11 mouse cellular contexts compared by ENCODE assay signal in genomic region chr12:76479174-76479573, GRCm38 (mm10). TPM values are rescaled to one million over a fixed set of nuclear protein-coding genes. Genes with fewer than 3 reads are reported as not detected.
A peak's percentile ranks its signal among the peaks of the same experiment; 100 is the strongest.
DNase-seq lines count a peak whose midpoint lies in the region; ATAC-seq and TF ChIP-seq lines count a peak whose summit lies in the region.
"Had no signal": no experiment of that assay in that cellular context is flagged by ENCODE, and none has a peak within 500 bp of the region (broad histone marks: within the 10 kb centered on the region; RNA-seq: fewer than 3 reads in every experiment).

No protein-coding gene starts in this region.

- no peak overlapping the region; the same call in 1 of the 2 replicates for H3K4me3 ChIP-seq in kidney, postnatal 0 days (replicated peaks; ENCODE audit: low read depth, low read length)
- H3K4me3 ChIP-seq in embryonic facial prominence, embryonic 15.5 days (replicated peaks), result no peak overlapping the region
- H3K4me3 ChIP-seq in limb, embryonic 15.5 days, result no peak overlapping the region
- H3K4me3 ChIP-seq: hindbrain, embryonic 12.5 days had no signal

- ATAC-seq in kidney, postnatal 0 days (replicated peaks; ENCODE audit: low FRiP score, low read depth), result no peak
- no peak for ATAC-seq in embryonic facial prominence, embryonic 15.5 days (ENCODE audit: insufficient number of reproducible peaks, low FRiP score, low TSS enrichment, low read depth)
- ATAC-seq in limb, embryonic 15.5 days (ENCODE audit: insufficient number of reproducible peaks, low FRiP score, low TSS enrichment, low read depth), result no peak

- WGBS in kidney, postnatal 0 days, result 55% methylated on average over 5 of the region's 5 CpGs
- WGBS in embryonic facial prominence, embryonic 15.5 days, result 48% methylated on average over 5 of the region's 5 CpGs
- 57% methylated on average over 5 of the region's 5 CpGs for WGBS in limb, embryonic 15.5 days

- no peaks in the 10 kb centered on the region for H3K27me3 ChIP-seq in kidney, postnatal 0 days (ENCODE audit: insufficient read depth, low read length)
- H3K27me3 ChIP-seq in embryonic facial prominence, embryonic 15.5 days, result no peaks in the 10 kb centered on the region
- no peaks in the 10 kb centered on the region for H3K27me3 ChIP-seq in limb, embryonic 15.5 days
- H3K27me3 ChIP-seq: hindbrain, embryonic 12.5 days had no signal

- H3K4me2 ChIP-seq in kidney, postnatal 0 days (ENCODE audit: low read length), result peak overlapping the region; percentile 21; the same call in 1 of the 2 replicates
- no peak overlapping the region for H3K4me2 ChIP-seq in embryonic facial prominence, embryonic 15.5 days (replicated peaks)
- peak overlapping the region; percentile 15 for H3K4me2 ChIP-seq in limb, embryonic 15.5 days
- H3K4me2 ChIP-seq: hindbrain, embryonic 12.5 days had no signal

- no peaks in the 10 kb centered on the region for H3K36me3 ChIP-seq in kidney, postnatal 0 days (ENCODE audit: insufficient read depth, low read length)
- no peaks in the 10 kb centered on the region for H3K36me3 ChIP-seq in embryonic facial prominence, embryonic 15.5 days
- no peaks in the 10 kb centered on the region for H3K36me3 ChIP-seq in limb, embryonic 15.5 days
- H3K36me3 ChIP-seq: hindbrain, embryonic 12.5 days had no signal

- H3K27ac ChIP-seq in kidney, postnatal 0 days, result peak overlapping the region; percentile 25; the same call in 1 of the 2 replicates
- peak overlapping the region; percentile 48; the same call in 1 of the 2 replicates for H3K27ac ChIP-seq in embryonic facial prominence, embryonic 15.5 days (replicated peaks)
- peak overlapping the region; percentile 23; the same call in 1 of the 2 replicates for H3K27ac ChIP-seq in limb, embryonic 15.5 days
- H3K27ac ChIP-seq: hindbrain, embryonic 12.5 days; macrophage had no signal

- 0 out of 2 replicates have a peak, but pooled peaks cover 5% of the 10 kb centered on the region for H3K4me1 ChIP-seq in kidney, postnatal 0 days (replicated peaks; ENCODE audit: insufficient read depth, low read length)
- H3K4me1 ChIP-seq in embryonic facial prominence, embryonic 15.5 days, result peaks cover 14% of the 10 kb centered on the region
- peaks cover 25% of the 10 kb centered on the region for H3K4me1 ChIP-seq in limb, embryonic 15.5 days
- H3K4me1 ChIP-seq: hindbrain, embryonic 12.5 days had no signal

- peak; percentile 35; the same call in 1 of the 2 replicates for TF ChIP-seq CTCF in kidney, postnatal 0 days (IDR thresholded peaks at IDR 0.05; ENCODE audit: low read depth)

- no peak overlapping the region for H3K9ac ChIP-seq in kidney, postnatal 0 days (ENCODE audit: low read depth, low read length)
- no peak overlapping the region for H3K9ac ChIP-seq in embryonic facial prominence, embryonic 15.5 days
- no peak overlapping the region for H3K9ac ChIP-seq in limb, embryonic 15.5 days
- H3K9ac ChIP-seq: hindbrain, embryonic 12.5 days had no signal

- no peak for DNase-seq in kidney, postnatal 0 days (ENCODE audit: low spot score)
- no peak for DNase-seq in kidney, adult 9 months
- DNase-seq in brain, adult 2 months (ENCODE audit: low read depth, low spot score), result peak; percentile 38
- no peak for DNase-seq in thymus, postnatal 14 days
- DNase-seq in right cerebral cortex, adult 2 months (ENCODE audit: low spot score in 2 of 2), result no peak
- DNase-seq: cerebellum, adult 9-11 months; kidney, postnatal 36 days had no signal

- no peaks in the 10 kb centered on the region for H3K9me3 ChIP-seq in kidney, postnatal 0 days (replicated peaks; ENCODE audit: low read length)
- H3K9me3 ChIP-seq in embryonic facial prominence, embryonic 15.5 days (replicated peaks), result no peaks in the 10 kb centered on the region
- H3K9me3 ChIP-seq in limb, embryonic 15.5 days, result no peaks in the 10 kb centered on the region
- H3K9me3 ChIP-seq: hindbrain, embryonic 12.5 days had no signal

RNA-seq across cellular contexts. Expression of gene Plekhg3, which starts 51.5 kb away (rescaled TPM):
- polyA plus RNA-seq in kidney, postnatal 0 days (2015; fragmentation: Nextera tagmentation; extraction: Ambion mirVana), result 14.9 and 17.7 TPM in 2 replicates
- 7.7 and 8.9 TPM in 2 replicates for polyA plus RNA-seq in embryonic facial prominence, embryonic 15.5 days (2015; fragmentation: Nextera tagmentation; extraction: Ambion mirVana)
- polyA plus RNA-seq in limb, embryonic 15.5 days (2015; fragmentation: Nextera tagmentation; extraction: Ambion mirVana), result 6.0 and 8.0 TPM in 2 replicates
